Mouse (Mus musculus) left cerebral cortex, adult 2 months (tissue): ENCODE measurements at regions not wholly inside any gene's neighbourhood (a gene's known extent, or its start where the extent isn't known, plus 50 kb on each side); places are given as distances from the start of the nearest gene placed in this dataset.

Experiments used
- DNase-seq, 2 experiments: peaks; one replicate each; pipeline ENCODE4 v3.0.0; 2021 to 2022; ENCODE audit warnings: low spot score in 2 of 2, mixed read lengths in 1 of 2; ENCODE audit errors: extremely low spot score in 1 of 2
- H3K27ac ChIP-seq: fragments of 200-600 bp; 2 replicates; pipeline ENCODE4 v1.8.1; 2022
- H3K4me3 ChIP-seq: fragments of 200-600 bp; 2 replicates; pipeline ENCODE4 v1.8.1; 2022
- CTCF ChIP-seq: fragments of 200-600 bp; IDR thresholded peaks from 2 replicates; pipeline ENCODE4 v1.8.1; 2022; ENCODE audit warnings: antibody characterized with exemption, mild to moderate bottlenecking, moderate library complexity
- intact Hi-C: fragments of 180-260 bp; cut with DNase I; formaldehyde crosslinking; loops from one replicate; pipeline ENCODE4 v1.15.1; 2025

- H3K4me3 ChIP-seq: no peak overlapping the region
- no peak for DNase-seq
- no peak overlapping the region for H3K27ac ChIP-seq
- intact Hi-C loops: no loop called here
- no peak for TF ChIP-seq CTCF
These were observed 199.9 kb upstream of the Zeb2 start for GRCm38 (mm10) chr2:45316945-45317565.

GRCm38 (mm10) chr2:45287530-45288009 is 170.4 kb upstream of the Zeb2 start:
- H3K4me3 ChIP-seq: no peak overlapping the region
- no peak for DNase-seq
- TF ChIP-seq CTCF: no peak
- no peak overlapping the region for H3K27ac ChIP-seq
- intact Hi-C loops: no loop called here

- no peak for TF ChIP-seq CTCF
- no peak overlapping the region for H3K4me3 ChIP-seq
- no peak for DNase-seq
- intact Hi-C loops: no loop called here
- no peak overlapping the region for H3K27ac ChIP-seq
These were observed 166.6 kb upstream of the Zeb2 start for GRCm38 (mm10) chr2:45283811-45284210.

- DNase-seq: no peak
- Histone ChIP-seq H3K27ac (no peak overlapping the region), H3K4me3 (no peak overlapping the region)
- intact Hi-C loops: no loop called here
- TF ChIP-seq CTCF: no peak
These were observed 162.3 kb upstream of the Zeb2 start for GRCm38 (mm10) chr2:45279490-45279889.

- no peak for TF ChIP-seq CTCF
- H3K4me3 ChIP-seq: no peak overlapping the region
- intact Hi-C loops: no loop called here
- DNase-seq: no peak
- no peak overlapping the region for H3K27ac ChIP-seq
These were observed 160.4 kb upstream of the Zeb2 start for GRCm38 (mm10) chr2:45277602-45278001.

- intact Hi-C loops: no loop called here
- TF ChIP-seq CTCF: no peak
- no peak for DNase-seq
- H3K4me3 ChIP-seq: no peak overlapping the region
- no peak overlapping the region for H3K27ac ChIP-seq
These were observed 159.5 kb upstream of the Zeb2 start for GRCm38 (mm10) chr2:45276703-45277102.

GRCm38 (mm10) chr2:45270035-45270434 is 152.8 kb upstream of the Zeb2 start:
- intact Hi-C loops: no loop called here
- Histone ChIP-seq H3K27ac (no peak overlapping the region), H3K4me3 (no peak overlapping the region)
- no peak for TF ChIP-seq CTCF
- no peak for DNase-seq

GRCm38 (mm10) chr2:45265819-45266218 is 148.6 kb upstream of the Zeb2 start:
- no peak overlapping the region for H3K4me3 ChIP-seq
- no peak overlapping the region for H3K27ac ChIP-seq
- no peak for TF ChIP-seq CTCF
- intact Hi-C loops: no loop called here
- DNase-seq: no peak

- intact Hi-C loops: no loop called here
- DNase-seq: no peak
- no peak for TF ChIP-seq CTCF
- no peak overlapping the region for H3K27ac ChIP-seq
- no peak overlapping the region for H3K4me3 ChIP-seq
These were observed 144.8 kb upstream of the Zeb2 start for GRCm38 (mm10) chr2:45261949-45262348.

- no peak overlapping the region for H3K4me3 ChIP-seq
- intact Hi-C loops: no loop called here
- DNase-seq: no peak
- no peak for TF ChIP-seq CTCF
- no peak overlapping the region for H3K27ac ChIP-seq
These were observed 141.7 kb upstream of the Zeb2 start for GRCm38 (mm10) chr2:45258897-45259296.

- intact Hi-C loops: no loop called here
- no peak overlapping the region for H3K27ac ChIP-seq
- no peak for DNase-seq
- H3K4me3 ChIP-seq: no peak overlapping the region
- TF ChIP-seq CTCF: no peak
These were observed 139.2 kb upstream of the Zeb2 start for GRCm38 (mm10) chr2:45256373-45256772.

GRCm38 (mm10) chr2:45253936-45254335 is 136.7 kb upstream of the Zeb2 start:
- intact Hi-C loops: no loop called here
- Histone ChIP-seq H3K4me3 (no peak overlapping the region), H3K27ac (no peak overlapping the region)
- no peak for DNase-seq
- TF ChIP-seq CTCF: no peak

GRCm38 (mm10) chr2:45252321-45252720 is 135.1 kb upstream of the Zeb2 start:
- H3K4me3 ChIP-seq: no peak overlapping the region
- no peak for DNase-seq
- TF ChIP-seq CTCF: no peak
- intact Hi-C loops: no loop called here
- no peak overlapping the region for H3K27ac ChIP-seq
